Mouse (Mus musculus): ENCODE measurements around the gene Gm45753. TPM values are rescaled to one million over a fixed set of nuclear protein-coding genes. Genes with fewer than 3 reads are reported as not detected.

Gm45753 gene
- not detected in 2 replicates for total RNA-seq (2014; rRNA removed; ENCODE audit: low replicate concordance)
- not detected in 2 replicates for polyA plus RNA-seq (2015; fragmentation: Nextera tagmentation; extraction: Ambion mirVana)

DNA sequence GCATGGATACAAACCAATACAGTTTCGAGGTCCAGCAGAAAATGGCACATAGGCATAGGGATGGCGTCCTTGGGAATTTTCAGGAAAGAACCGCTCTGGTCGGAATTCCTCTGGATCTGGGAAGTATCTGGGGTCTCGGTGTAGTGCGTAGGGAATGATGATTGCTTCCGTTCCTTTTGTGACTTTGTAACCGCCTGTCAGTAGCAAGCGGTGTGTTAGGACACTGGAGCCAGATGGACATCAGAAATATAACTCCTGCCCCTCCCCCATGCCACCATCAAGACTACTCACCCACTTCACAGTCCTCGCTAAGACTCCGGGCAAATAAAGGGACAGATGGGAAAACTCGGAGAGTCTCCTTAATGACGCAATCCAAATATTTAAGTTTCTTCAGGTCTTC is at the start of gene Gm45753:
Gene Gm45753 (minus strand): TSS at position 101 of the 400 bp plus-strand sequence.
- no peak within 1 kb of the TSS for H3K9ac ChIP-seq (replicated peaks; ENCODE audit: low read depth, low read length)
- DNase-seq (ENCODE audit: low spot score) (no peak), ATAC-seq (ENCODE audit: insufficient read depth, low read depth) (no peak)
- WGBS, result 88% methylated on average over 13 of the region's 13 CpGs
- no peak within 1 kb of the TSS for H3K27ac ChIP-seq (ENCODE audit: low read depth)
- TF ChIP-seq CTCF (IDR thresholded peaks at IDR 0.05; ENCODE audit: low read depth), result no peak
- no peak for TF ChIP-seq EP300 (IDR thresholded peaks at IDR 0.05; ENCODE audit: low read depth)
- no peaks in the 10 kb centered on the region for H3K9me3 ChIP-seq (replicated peaks; ENCODE audit: control insufficient read depth, low read length)
- H3K4me2 ChIP-seq (ENCODE audit: low read depth, low read length), result no peak within 1 kb of the TSS
- H3K27me3 ChIP-seq (ENCODE audit: control insufficient read depth, insufficient read depth, low read length), result no peaks in the 10 kb centered on the region
- no peak within 1 kb of the TSS for H3K4me3 ChIP-seq (ENCODE audit: low read depth, low read length)
- no peaks in the 10 kb centered on the region for H3K36me3 ChIP-seq (replicated peaks; ENCODE audit: control insufficient read depth, insufficient read depth, low read length)
- H3K4me1 ChIP-seq (ENCODE audit: control insufficient read depth, insufficient read depth), result no peaks in the 10 kb centered on the region

DNA sequence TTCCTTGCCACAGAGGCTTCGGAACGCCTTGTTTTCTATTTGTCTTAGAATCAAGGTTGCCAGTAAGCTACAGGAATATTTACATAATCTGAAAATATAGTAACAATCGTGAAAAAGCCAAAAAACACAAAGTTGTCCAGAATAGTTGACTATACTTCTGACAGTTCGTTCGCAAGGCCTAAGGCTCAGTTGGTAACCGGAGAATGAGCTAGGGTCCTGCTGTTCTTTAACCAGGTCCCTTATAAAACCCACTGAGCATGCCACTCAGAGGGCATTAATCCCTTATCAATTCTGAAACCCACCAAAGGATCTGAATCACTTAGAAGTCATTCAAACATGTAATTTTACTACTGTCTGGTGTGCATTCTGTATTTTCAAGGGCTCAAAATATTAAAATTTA is 47.5 kb upstream of the Gm45753 start:
- Histone ChIP-seq H3K4me2 (ENCODE audit: low read depth, low read length) (no peak overlapping the region), H3K4me3 (ENCODE audit: low read depth, low read length) (no peak overlapping the region), H3K27me3 (ENCODE audit: control insufficient read depth, insufficient read depth, low read length) (no peaks in the 10 kb centered on the region), H3K9me3 (replicated peaks; ENCODE audit: control insufficient read depth, low read length) (no peaks in the 10 kb centered on the region), H3K9ac (replicated peaks; ENCODE audit: low read depth, low read length) (no peak overlapping the region), H3K27ac (ENCODE audit: low read depth) (no peak overlapping the region), H3K4me1 (ENCODE audit: control insufficient read depth, insufficient read depth) (0 out of 2 replicates have a peak, but pooled peaks cover 7% of the 10 kb centered on the region), H3K36me3 (replicated peaks; ENCODE audit: control insufficient read depth, insufficient read depth, low read length) (0 out of 2 replicates have a peak, but pooled peaks cover 4% of the 10 kb centered on the region)
- DNase-seq (ENCODE audit: low spot score), result no peak
- 84% methylated on average over 6 of the region's 6 CpGs for WGBS
- no peak for ATAC-seq (ENCODE audit: insufficient read depth, low read depth)
- TF ChIP-seq EP300 (IDR thresholded peaks at IDR 0.05; ENCODE audit: low read depth), result no peak
- no peak for TF ChIP-seq CTCF (IDR thresholded peaks at IDR 0.05; ENCODE audit: low read depth)

DNA sequence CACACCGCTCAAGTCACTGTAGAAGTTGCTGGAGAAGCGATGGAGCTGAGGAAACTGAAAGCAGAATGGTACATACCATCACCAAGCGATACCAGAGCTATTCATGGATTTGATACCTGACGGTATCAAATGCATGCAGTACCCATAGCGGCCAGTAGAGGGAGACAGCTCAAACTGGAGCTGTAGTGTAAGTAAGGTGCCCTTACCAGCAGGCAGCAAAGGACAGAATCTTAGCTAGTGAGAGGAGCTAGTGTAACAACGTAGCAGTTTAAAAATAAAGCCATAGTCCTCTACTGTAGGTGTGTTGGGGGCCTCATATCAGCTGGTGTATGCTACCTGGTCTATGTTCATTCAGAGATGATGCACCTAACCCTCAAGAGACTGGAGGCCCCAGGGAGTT is 36.8 kb upstream of the Gm45753 start:
- no peak overlapping the region for H3K9ac ChIP-seq (replicated peaks; ENCODE audit: low read depth, low read length)
- peak; percentile 68 for DNase-seq (ENCODE audit: low spot score)
- no peak overlapping the region for H3K27ac ChIP-seq (ENCODE audit: low read depth)
- no peak overlapping the region for H3K4me3 ChIP-seq (ENCODE audit: low read depth, low read length)
- TF ChIP-seq EP300 (IDR thresholded peaks at IDR 0.05; ENCODE audit: low read depth) (no peak), CTCF (IDR thresholded peaks at IDR 0.05; ENCODE audit: low read depth) (peak; percentile 99)
- no peaks in the 10 kb centered on the region for H3K27me3 ChIP-seq (ENCODE audit: control insufficient read depth, insufficient read depth, low read length)
- 9% methylated on average over 6 of the region's 6 CpGs for WGBS
- no peaks in the 10 kb centered on the region for H3K4me1 ChIP-seq (ENCODE audit: control insufficient read depth, insufficient read depth)
- no peak overlapping the region for H3K4me2 ChIP-seq (ENCODE audit: low read depth, low read length)
- no peaks in the 10 kb centered on the region for H3K9me3 ChIP-seq (replicated peaks; ENCODE audit: control insufficient read depth, low read length)
- peak; percentile 75 for ATAC-seq (ENCODE audit: insufficient read depth, low read depth)
- H3K36me3 ChIP-seq (replicated peaks; ENCODE audit: control insufficient read depth, insufficient read depth, low read length), result 0 out of 2 replicates have a peak, but pooled peaks cover 3% of the 10 kb centered on the region

DNA sequence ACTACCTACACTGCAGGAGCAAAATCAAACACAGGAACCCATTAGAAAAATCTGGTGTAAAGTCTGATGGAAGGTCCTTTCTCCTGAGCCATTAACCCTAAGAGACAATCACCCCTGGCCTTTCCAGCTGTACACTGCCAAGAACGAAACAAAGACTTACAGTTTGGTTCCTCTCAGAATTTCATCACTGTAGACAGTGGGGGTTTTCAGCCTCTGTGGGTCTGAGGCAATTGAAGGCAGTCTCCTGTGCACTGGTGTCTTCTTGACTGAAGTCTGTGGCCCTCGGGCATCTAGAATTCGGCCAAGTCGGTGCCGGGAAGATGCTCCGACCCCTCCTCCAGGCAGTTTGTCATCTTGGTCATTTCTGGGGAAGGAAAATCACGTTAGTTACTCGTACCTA is 36.0 kb upstream of the Gm45753 start:
- Histone ChIP-seq H3K9ac (replicated peaks; ENCODE audit: low read depth, low read length) (no peak overlapping the region), H3K27ac (ENCODE audit: low read depth) (no peak overlapping the region), H3K4me2 (ENCODE audit: low read depth, low read length) (no peak overlapping the region), H3K4me1 (ENCODE audit: control insufficient read depth, insufficient read depth) (no peaks in the 10 kb centered on the region), H3K27me3 (ENCODE audit: control insufficient read depth, insufficient read depth, low read length) (no peaks in the 10 kb centered on the region), H3K9me3 (replicated peaks; ENCODE audit: control insufficient read depth, low read length) (no peaks in the 10 kb centered on the region), H3K36me3 (replicated peaks; ENCODE audit: control insufficient read depth, insufficient read depth, low read length) (0 out of 2 replicates have a peak, but pooled peaks cover 3% of the 10 kb centered on the region), H3K4me3 (ENCODE audit: low read depth, low read length) (no peak overlapping the region)
- TF ChIP-seq EP300 (IDR thresholded peaks at IDR 0.05; ENCODE audit: low read depth), result no peak
- no peak for TF ChIP-seq CTCF (IDR thresholded peaks at IDR 0.05; ENCODE audit: low read depth)
- WGBS, result 86% methylated on average over 8 of the region's 8 CpGs
- DNase-seq (ENCODE audit: low spot score) (no peak), ATAC-seq (ENCODE audit: insufficient read depth, low read depth) (no peak)

DNA sequence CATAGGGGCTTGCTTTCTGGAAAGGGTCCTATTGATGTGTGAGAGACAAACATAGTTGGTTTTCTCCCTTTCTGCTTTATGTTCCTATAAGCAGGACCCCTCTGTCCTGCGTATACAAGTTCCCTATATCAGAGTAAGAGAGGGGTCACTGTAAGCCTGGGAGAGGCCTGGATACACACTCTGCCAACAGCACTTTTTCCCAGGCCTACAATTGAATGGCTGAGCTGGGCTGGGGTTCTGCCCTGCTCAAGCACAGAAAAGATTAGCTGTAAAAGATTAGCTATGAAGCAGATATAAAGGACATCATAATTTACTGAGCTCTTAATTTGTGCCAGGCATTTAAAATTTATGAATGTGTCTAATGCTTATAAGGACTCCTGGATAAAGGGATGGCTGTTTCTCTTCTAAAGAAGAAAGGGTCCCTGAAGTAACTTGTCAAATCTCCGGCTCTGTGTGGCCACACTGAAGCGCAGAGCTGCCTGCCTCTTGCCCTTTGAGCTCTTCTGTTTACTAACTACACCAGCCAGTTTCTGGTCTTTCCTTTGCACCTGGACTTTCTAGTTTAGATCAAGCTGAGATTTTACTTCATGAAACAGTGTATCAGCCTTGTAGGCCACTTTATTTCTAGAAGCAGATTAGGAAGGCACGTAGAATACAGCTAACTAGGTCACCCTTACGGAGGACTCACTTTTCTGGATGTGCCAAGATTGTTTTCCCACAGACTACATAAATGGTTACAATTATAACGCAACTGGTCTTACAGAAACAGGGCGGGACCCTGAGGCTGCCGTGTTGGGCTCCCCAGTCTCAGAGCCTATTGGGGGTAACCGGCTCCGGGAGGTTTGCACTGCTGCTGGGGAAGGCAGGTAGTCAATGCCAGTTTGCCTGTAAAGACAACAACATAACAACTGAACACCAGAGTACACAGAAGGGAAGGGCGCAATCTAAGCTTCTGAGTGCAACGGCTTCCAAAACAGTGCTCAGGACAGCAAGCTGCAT is 33.7 kb upstream of the Gm45753 start:
- Histone ChIP-seq H3K4me2 (ENCODE audit: low read depth, low read length) (no peak overlapping the region), H3K9me3 (replicated peaks; ENCODE audit: control insufficient read depth, low read length) (no peaks in the 10 kb centered on the region), H3K36me3 (replicated peaks; ENCODE audit: control insufficient read depth, insufficient read depth, low read length) (0 out of 2 replicates have a peak, but pooled peaks cover 3% of the 10 kb centered on the region), H3K9ac (replicated peaks; ENCODE audit: low read depth, low read length) (no peak overlapping the region), H3K4me3 (ENCODE audit: low read depth, low read length) (no peak overlapping the region), H3K27ac (ENCODE audit: low read depth) (no peak overlapping the region), H3K27me3 (ENCODE audit: control insufficient read depth, insufficient read depth, low read length) (no peaks in the 10 kb centered on the region), H3K4me1 (ENCODE audit: control insufficient read depth, insufficient read depth) (no peaks in the 10 kb centered on the region)
- DNase-seq (ENCODE audit: low spot score), result no peak
- no peak for ATAC-seq (ENCODE audit: insufficient read depth, low read depth)
- no peak for TF ChIP-seq EP300 (IDR thresholded peaks at IDR 0.05; ENCODE audit: low read depth)
- no peak for TF ChIP-seq CTCF (IDR thresholded peaks at IDR 0.05; ENCODE audit: low read depth)
- WGBS, result 86% methylated on average over 12 of the region's 12 CpGs
